Mouse (Mus musculus) thymus, postnatal 36 days (tissue): ENCODE measurements around the gene Polr3f.

ENCODE experiments used
- DNase-seq, 2 experiments: peaks; one replicate each; pipeline ENCODE4 v3.0.0; 2022; ENCODE audit warnings: mixed read lengths in 2 of 2

Gene Polr3f

GRCm38 (mm10) chr2:144526981-144527820, at the start of gene Polr3f, which contains the start of gene Dzank1:
Gene Polr3f (plus strand): TSS chr2:144527718.
Gene Dzank1 (minus strand): TSS chr2:144527414.
- DNase-seq = peak; percentile 95 to 96

GRCm38 (mm10) chr2:144479421-144479820, 48.1 kb upstream of the Polr3f start:
- DNase-seq = no peak

DNA sequence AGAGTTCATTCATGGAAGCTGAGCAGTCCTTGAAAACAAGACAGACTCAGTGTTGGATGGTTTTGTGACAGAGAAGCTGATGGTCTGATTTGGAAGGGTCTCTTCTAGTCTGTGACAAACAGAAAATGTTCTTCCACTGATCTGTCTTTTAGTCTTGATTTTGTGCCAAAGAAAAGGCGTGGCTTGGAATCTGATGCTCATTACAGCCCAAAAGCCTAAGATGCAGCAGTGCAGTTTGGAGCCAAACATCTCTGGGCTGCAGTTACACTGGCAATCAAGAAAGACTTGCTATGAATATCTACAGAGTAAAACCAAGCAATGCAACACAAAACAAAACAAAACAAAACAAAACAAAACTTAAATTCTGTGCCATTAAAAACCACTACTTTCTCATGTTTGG, 43.4 kb upstream of the Polr3f start:
- DNase-seq = no peak

DNA sequence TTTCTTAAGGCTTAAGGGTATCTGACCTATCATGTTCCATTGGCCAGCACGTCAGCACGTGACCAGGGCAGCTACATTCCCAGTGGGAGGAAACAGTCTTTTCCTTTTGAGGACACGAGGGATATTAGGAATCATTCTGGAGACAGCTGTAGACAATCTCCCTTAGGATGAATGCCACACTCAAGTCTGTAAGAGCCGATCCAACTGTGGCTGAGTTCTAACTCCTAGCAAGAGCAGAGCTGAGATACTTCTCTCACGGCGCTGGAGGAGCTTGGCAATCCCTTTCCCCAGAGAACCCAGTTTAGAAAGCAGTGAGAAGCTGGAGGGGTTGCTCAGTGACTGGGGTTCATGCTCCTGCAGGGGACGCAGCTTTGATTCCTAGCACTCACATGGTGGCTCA, 42.1 kb upstream of the Polr3f start:
- DNase-seq = no peak

DNA sequence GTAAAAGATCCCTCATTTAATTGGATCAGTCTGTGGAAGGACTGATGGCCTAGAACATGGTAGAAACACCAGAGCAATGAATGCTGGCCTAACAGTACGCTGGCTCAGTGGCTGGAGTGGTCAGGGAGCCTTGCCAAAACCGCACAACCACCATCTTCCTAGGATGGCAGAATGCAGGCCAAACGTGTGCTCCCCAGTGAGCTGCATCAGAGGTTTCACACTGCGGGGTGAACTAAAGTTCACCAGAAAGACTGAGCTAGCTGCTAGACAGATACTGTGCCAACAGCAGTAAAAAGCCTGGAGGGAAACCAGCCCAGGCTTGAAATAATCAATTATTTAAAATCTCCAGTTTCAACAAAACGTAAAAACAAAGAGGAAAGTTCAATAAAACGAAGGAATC, 40.0 kb upstream of the Polr3f start:
- no peak for DNase-seq

- no peak for DNase-seq
Observed at GRCm38 (mm10) chr2:144489342-144489741, 38.2 kb upstream of the Polr3f start.

DNA sequence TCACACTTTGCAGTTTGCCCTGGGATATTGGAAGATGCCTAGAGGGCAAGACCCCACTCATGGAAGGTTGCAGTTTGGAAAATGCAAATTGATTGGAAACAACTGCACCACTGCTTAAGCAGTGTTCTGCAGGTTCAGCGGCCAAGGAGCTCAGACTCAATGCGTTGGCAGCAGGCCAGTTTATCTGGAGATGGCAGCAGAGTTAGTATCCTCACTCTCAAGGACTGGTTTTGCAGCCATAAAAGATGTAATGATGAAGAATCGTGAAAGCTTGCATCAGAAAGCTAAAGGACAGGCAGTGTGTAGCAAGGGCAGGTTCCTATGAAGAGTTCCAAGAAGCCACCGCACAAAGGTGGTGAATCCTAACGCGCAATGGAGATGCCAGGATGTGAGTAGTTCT, 25.4 kb upstream of the Polr3f start:
- DNase-seq = no peak

DNA sequence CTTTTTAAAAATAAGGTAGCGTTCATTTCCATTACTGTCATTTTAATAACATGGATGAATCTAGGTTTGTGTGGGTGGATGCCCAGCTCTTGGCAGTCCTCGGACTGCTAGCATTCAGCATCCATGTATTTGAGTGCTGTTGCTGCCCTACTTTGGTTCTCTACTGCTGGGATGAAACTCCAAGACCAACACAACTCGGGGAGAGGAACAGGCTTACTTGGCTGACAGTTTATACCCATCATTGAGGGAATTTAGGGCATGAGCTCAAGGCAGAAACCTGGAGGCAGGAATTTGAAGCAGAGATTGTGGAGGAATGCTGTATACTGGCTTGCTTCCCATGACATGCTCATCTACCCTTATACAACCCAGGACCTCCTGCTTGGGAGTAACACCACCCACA, 12.9 kb upstream of the Polr3f start:
- no peak for DNase-seq

GRCm38 (mm10) chr2:144519772-144520171, 7.7 kb upstream of the Polr3f start:
- DNase-seq = no peak

- no peak for DNase-seq
Observed at GRCm38 (mm10) chr2:144525856-144526255, 1.7 kb upstream of the Polr3f start.

GRCm38 (mm10) chr2:144527821-144528174, 280 bp downstream of the Polr3f start:
- no peak for DNase-seq

DNA sequence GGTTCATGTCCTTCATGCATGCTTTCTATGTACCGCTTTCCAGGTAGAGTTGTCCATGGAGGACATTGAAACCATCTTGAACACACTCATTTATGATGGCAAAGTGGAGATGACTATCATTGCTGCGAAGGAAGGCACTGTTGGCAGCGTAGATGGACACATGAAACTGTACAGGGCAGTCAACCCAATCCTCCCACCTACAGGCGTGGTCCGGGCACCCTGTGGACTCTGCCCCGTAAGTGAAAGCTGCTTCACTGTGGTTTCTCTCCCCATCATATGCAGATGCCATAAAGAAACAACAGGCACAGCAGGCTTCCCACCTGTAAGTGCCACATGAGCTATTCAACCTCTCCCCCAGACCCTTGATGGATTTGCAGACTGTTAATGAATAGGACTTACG, 9.6 kb downstream of the Polr3f start:
- no peak for DNase-seq

GRCm38 (mm10) chr2:144541246-144541645, 13.7 kb downstream of the Polr3f start:
- DNase-seq = no peak

- no peak for DNase-seq
Observed at GRCm38 (mm10) chr2:144543670-144544069, 16.2 kb downstream of the Polr3f start.

- no peak for DNase-seq
Observed at GRCm38 (mm10) chr2:144544630-144545029, 17.1 kb downstream of the Polr3f start.

DNA sequence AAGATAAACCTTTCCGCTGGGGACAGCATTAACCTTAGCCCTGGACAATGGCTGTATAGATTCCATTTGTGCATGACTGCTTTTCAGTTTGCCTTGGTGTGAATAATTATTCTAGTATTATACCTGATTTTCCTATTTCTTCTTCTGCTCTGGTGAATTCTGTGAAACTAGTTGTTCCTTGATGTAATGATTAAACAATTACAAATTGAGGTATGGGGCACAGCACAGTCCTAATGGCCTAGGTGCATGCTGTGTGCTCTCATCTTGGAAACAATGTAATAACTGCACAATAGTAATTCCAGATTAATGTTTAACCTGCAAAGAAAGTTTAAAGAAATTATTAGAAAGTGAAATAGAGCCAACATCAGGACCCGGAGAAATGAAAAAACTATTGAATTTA, 17.5 kb downstream of the Polr3f start:
- no peak for DNase-seq

GRCm38 (mm10) chr2:144545481-144545880, 18.0 kb downstream of the Polr3f start:
- no peak for DNase-seq

DNA sequence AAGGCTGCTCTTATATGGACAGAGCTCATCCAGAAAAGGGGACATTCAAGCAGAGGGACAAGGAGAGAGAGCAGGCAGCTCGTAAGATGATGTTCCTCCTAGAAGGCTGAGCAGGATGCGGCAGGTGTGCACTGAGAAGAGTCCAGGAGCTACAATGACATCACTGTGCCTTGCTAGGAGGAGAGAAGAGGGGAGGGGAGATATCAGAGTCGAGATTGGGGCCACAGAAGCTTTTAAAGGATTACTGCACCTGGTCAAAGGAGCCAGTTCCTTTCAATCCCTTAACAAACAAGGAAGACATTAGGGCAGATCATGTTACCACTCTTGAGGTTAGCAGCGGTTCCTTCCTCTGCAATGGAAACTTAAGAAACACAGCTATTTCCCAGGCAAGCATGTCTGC, 20.0 kb downstream of the Polr3f start:
- DNase-seq = no peak

DNA sequence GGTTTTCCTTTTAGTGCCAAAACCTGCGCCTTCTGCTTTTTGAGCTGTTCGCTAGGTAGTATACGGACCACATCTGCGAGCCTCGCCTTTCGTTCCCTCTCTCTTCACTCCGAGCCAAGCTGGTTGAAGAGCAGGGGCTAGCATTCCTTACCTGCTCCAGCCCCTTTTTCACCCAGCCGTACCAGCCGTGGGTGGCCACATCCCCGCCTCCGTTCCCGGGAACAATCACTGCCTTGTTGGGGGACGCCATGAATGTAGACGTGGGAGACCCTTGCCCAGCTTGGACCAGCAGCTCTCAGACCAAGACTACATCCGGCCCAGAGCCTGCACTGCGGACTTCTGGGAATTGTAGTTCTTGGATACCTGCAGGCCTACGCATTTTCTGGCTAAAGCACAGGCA, 23.0 kb downstream of the Polr3f start, which contains the start of gene Rbbp9:
Gene Rbbp9, minus strand, starts transcription at position 341 of the 400 bp plus-strand sequence.
- DNase-seq = peak; percentile 45 to 51

DNA sequence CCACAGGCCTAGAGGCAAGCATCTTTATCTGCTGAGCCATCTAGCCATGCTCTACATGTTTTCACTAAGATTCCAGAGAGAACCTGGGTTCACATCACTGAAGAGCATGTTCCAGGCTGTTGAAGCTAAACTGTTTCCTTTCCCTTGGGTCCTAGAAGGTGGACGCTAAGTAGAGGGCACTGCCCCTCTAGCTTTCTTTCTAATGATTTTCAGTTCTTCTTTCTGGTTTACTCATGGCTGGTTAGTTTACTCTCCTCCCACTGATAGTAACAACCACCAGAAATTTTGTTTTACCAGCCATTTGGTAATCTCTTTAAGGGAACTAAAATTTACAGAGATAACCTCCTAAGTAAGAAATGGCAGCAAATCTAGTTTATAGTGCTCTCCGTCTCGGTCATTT, 26.4 kb downstream of the Polr3f start:
- DNase-seq = no peak

DNA sequence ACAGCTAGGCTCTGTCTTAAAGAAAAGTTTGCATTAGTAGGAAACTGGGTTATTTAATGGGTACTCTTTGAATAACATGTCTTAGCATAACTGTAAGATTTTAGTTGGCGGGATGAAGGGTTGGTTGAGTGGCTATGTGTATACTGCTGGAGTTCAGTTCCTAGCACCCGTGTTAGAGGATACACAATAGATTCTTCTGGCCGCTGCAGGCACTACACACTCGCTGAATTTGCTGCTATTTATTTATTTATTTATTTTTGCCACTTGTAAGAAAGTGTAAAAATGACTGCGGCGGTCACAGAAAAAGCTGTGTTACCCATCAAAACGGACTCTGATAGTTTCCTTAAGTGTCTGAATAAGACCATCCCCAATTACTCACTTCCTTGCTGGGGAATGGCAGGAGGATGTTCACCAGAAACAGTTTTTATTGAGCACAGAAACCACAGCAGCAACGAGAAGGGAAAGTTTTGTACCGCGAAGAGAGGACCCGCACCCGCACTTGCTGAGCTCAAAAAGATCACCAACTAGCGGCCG, 27.8 kb downstream of the Polr3f start:
- DNase-seq = peak in 1 of 2 experiments; percentile 2

GRCm38 (mm10) chr2:144555820-144556552, 28.5 kb downstream of the Polr3f start, which contains the start of gene Sec23b:
Gene Sec23b (plus strand): TSS chr2:144556229.
- peak; percentile 95 for DNase-seq

DNA sequence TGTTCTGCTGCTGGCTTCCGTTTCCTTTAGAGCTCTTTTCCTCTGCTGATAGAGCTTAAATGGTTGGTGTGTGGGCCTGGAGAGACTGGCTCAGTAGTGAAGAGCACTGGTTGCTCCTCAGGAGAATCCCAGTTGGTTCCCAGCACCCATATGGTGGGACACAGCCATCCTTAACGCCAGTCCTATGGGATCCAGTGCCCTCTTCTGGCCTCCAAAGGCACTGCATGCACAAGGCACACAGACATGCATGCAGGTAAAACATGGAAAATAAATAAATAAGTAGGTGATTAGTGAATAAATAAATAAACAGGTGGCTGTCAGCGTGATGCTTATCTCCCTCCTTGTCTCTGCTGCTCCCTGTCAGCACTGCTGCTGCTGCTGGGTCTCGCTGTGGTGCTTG, 61.2 kb downstream of the Polr3f start:
- DNase-seq = peak in 1 of 2 experiments; percentile 4
